Mouse (Mus musculus): ENCODE measurements at regions not wholly inside any gene's neighbourhood (a gene's known extent, or its start where the extent isn't known, plus 50 kb on each side); places are given as distances from the start of the nearest gene placed in this dataset.
A peak's percentile ranks its signal among the peaks of the same experiment; 100 is the strongest.

- DNase-seq (ENCODE audit: low read depth, low spot score), result no peak
Measured at GRCm38 (mm10) chr8:15487579-15487978, 441.7 kb upstream of the BB014433 start.

GRCm38 (mm10) chr8:15470561-15470960 is 424.7 kb upstream of the BB014433 start:
- no peak for DNase-seq (ENCODE audit: low read depth, low spot score)

DNA sequence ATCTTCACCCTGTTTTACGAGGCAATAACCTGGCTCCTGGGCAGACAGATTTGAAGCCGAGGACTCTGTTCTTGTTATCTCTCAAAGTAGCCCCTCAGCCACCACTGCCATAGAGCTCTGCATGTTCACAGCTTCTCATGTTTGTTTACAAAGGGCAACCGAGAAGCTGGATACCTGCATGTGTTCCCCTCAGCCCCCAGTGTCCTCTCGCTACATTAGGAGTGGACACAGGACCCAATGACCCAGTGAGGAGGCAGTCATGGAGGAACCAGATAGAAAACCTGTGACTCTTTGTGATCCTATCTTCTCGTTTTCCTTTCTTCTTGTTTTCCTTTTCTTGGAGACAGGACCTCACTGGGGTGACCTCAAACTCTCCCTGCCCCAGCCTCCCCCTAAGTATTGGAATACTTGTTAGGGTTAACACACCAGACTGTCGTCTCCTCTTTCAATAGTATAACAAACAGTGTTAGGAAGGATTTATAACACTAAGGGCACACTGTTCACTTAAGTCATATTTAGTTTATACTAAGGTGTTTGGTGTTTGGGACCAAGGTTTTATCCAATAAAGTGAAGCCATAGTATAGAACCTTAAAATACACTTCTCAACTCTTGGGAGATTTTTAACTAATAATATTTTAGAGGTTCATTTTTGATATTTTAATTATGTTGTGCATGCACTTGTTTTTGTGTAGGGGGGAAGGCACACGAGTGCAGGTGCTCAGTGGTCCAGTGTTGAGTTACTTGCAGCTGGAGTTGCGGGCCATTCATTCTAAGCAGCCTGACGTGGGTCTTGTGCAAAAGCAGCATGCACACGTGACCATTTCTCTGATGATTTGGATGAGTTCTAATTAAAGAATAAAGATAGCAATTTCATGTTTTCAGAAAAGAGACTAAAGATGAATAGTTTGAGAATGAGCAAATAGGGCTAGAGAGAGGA is 422.9 kb upstream of the BB014433 start:
- no peak for DNase-seq (ENCODE audit: low read depth, low spot score)

DNA sequence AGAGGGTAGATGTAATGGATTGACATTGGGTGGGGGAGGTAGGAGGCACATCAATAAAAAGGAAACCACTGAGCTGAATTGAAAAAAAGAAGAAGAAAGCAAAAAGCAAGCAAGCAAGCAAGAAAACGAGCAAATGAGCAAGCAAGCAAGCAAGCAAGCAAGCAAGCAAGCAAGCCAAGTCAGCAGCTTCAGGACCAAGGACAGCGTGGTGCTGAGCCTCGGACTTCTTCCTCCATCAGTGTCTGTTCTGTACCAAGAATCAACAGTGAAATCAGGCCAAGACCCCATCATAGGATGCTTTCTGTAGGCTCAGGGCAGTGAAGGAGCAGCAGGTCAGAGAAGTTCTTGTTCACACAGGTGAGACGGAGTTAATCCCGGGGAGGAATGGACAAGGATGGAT is 392.7 kb upstream of the BB014433 start:
- peak; percentile 1 for DNase-seq (ENCODE audit: low read depth, low spot score)

GRCm38 (mm10) chr8:15394722-15395115 is 348.8 kb upstream of the BB014433 start:
- no peak for DNase-seq (ENCODE audit: low read depth, low spot score)

GRCm38 (mm10) chr8:15393936-15394721 is 348.3 kb upstream of the BB014433 start:
- no peak for DNase-seq (ENCODE audit: low read depth, low spot score)

DNA sequence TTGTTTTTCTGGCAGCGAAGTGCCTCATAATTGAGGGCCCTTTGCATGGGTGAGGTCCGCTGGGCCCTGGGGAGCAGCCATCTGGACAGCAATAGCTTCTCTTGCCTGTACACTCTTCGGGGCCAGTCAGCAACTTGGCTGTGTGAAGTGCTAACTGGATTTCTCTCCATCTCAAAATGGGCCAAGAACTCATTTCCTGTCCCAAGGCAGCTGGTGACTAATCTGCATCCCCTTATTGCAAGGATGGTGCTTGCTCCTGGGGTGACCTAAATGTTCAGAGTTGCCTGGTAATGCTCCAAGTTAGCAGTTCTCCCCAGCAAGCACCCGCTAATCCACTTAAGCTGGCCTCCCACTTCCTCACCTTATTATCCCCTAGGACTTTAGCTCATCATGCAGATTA is 346.2 kb upstream of the BB014433 start:
- DNase-seq (ENCODE audit: low read depth, low spot score), result no peak

GRCm38 (mm10) chr8:15388791-15389190 is 342.9 kb upstream of the BB014433 start:
- no peak for DNase-seq (ENCODE audit: low read depth, low spot score)

DNA sequence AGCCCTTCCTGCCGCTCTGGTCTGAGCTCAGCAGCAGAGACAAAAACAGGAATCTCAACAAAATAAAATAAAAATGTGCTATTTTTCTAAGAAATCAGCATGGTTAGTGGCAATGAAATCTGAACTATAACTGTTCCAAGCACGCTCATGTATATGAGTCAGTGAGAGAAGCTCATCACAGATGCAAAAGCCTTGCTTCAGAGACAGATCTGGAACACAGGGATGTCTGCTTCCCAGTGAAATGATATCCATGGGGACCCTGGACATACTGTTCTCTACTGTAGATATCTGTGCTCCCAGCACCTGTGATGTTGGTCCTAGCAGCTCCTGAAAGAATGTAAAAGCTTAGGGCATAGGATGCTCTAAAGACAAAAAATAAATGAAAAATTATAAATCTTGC is 321.2 kb upstream of the BB014433 start:
- no peak for DNase-seq (ENCODE audit: low read depth, low spot score)

DNA sequence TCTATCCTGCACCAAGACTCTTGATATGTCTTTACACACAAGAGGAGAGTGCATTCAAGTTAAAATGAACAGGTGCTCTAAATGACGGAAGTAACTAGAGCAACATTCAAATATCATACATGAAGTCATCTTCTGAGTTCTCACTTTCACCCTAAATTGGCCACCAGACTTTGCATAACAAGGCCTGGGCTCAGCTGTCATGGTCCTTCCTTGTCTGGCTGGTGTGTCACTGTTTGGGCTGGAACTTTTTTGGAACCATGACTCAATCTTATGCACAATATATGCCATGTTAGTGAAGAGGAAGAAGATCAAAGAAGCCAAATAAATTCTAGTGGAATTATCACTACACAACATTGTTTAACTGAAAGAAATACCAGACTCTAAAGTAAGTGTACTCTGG is 318.7 kb upstream of the BB014433 start:
- DNase-seq (ENCODE audit: low read depth, low spot score), result no peak

DNA sequence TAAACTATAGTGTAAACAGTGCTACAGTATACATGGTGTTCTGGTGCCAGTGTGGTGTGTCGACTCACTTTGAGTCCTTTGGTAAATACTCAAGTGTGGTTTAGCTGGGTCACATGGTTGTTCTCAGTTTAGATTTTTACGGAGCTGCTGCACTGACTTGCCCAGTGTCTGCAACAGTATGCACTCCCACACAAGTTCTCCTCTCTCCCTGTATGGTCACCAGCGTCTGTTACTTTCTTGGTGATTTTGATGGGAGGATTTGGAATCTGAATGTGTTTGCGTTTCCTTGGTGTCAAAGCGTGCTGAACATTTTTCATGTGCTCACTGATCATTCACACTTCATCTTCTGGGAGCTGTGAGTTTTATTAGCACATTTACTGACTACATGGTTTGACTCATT is 298.3 kb upstream of the BB014433 start:
- DNase-seq (ENCODE audit: low read depth, low spot score), result no peak

- no peak for DNase-seq (ENCODE audit: low read depth, low spot score)
Measured at GRCm38 (mm10) chr8:15343616-15344015, 297.7 kb upstream of the BB014433 start.

- no peak for DNase-seq (ENCODE audit: low read depth, low spot score)
Measured at GRCm38 (mm10) chr8:15334532-15334931, 288.7 kb upstream of the BB014433 start.

- no peak for DNase-seq (ENCODE audit: low read depth, low spot score)
Measured at GRCm38 (mm10) chr8:15327312-15327711, 281.4 kb upstream of the BB014433 start.

DNA sequence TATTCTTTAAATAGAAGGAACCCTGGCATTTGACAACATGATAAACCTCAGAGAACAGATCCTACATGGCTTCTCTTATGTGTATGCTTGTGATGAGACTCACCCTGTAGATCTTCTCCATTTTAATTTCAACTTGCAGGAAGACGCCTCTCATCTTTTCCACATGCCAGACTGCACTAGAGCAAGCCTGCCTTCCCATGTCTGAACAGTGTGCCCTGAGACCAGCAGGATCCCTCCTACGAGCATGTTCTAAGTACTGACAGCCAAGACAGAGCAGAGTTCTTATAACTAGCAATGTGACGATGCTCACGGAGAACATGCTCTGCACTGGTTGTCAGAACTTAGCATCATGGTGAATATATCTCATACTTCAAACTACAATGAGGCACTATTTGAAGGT is 277.5 kb upstream of the BB014433 start:
- DNase-seq (ENCODE audit: low read depth, low spot score), result no peak

- DNase-seq (ENCODE audit: low read depth, low spot score), result no peak
Measured at GRCm38 (mm10) chr8:15318082-15318816, 272.4 kb upstream of the BB014433 start.

DNA sequence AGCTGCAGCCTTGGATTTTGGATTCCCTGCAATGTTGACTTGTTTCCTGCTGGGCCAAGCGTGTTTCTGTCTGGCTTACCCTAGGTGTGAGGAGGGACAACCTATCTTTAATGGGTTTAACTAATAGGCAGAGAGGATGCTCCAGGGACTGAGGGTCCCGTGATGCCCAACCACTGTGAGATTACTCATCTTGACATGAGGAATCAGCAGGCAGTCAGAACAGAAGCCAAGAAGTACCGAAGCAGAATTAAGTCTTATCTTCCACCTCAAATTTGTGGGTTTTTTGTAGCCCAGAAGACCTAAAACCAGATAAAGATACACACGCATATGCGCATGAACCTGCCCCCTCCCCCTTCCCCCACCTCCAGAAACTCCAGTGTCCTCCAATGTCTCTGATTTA is 267.6 kb upstream of the BB014433 start:
- no peak for DNase-seq (ENCODE audit: low read depth, low spot score)

DNA sequence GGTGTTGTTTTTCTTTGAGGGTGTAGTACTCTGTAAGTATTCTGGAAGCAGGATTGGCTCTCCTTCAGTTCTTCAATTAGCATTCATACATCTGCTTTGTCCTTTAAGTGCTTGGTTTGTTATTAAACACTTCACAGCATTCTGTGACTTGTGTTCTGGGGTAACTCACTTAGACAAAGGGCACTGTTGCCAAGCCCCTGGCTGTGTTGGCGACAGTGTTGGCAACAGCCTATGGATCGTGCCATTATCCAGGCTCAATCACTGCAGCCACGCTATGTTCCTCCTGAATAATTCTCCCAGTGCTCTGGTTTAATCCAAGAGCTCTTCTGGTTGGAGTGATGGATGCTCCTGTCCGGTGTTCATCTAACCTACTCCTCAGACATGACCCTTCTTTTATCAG is 265.6 kb upstream of the BB014433 start:
- DNase-seq (ENCODE audit: low read depth, low spot score), result no peak

GRCm38 (mm10) chr8:15311045-15311444 is 265.2 kb upstream of the BB014433 start:
- DNase-seq (ENCODE audit: low read depth, low spot score), result no peak

DNA sequence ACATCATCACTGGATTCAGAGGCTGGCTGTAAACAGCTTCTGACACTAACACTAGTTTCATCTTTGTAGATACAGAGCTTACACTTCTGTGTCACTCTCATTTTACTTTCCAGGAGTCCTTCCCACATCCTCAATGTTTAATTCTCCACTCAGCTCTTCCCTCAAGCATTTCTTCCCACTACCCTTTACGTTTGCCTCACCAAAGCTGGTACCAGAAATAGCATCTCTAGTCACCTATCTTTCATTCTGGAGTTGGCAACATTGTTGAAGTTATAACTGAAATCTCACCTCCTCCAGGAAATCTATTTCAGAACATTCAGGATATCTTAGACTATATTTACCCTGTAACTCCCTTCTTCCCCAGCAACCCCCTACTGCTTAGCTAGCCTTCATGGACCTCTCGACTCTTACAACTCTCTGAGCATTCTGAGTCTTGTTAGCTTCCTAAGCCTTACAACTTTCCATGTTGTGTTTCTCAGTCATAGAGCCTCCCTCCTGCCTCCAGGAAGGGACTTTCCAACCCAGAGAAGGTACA is 258.3 kb upstream of the BB014433 start:
- DNase-seq (ENCODE audit: low read depth, low spot score), result no peak

- DNase-seq (ENCODE audit: low read depth, low spot score), result no peak
Measured at GRCm38 (mm10) chr8:15273775-15274174, 227.9 kb upstream of the BB014433 start.

Measured in A20 (cell line).